Mouse (Mus musculus) forebrain, embryonic 11.5 days (tissue): Measurements from ENCODE around the gene Ccl25. TPM values are rescaled to one million over a fixed set of nuclear protein-coding genes. Genes with fewer than 3 reads are reported as not detected.

Experiments used
- ATAC-seq: fragments of 200-750 bp; cut with Nextera tagmentation; replicated peaks from 2 replicates; pipeline ENCODE4 v1.8.0; 2017; ENCODE audit warnings: moderate TSS enrichment; ENCODE audit not compliant: low FRiP score
- DNase-seq: peaks from one replicate; pipeline ENCODE4 v3.0.0-alpha.2; 2017; ENCODE audit warnings: low spot score
- H3K27ac ChIP-seq: fragments of 300-500 bp; sonication (generic); 2 replicates; pipeline ENCODE4 v1.5.1; 2014; ENCODE audit warnings: low read depth, low read length
- H3K27me3 ChIP-seq: fragments of 300-500 bp; sonication (generic); 2 replicates; pipeline ENCODE4 v1.6.1; 2014; ENCODE audit warnings: mild to moderate bottlenecking, low read length, mixed read lengths; ENCODE audit not compliant: control insufficient read depth, insufficient read depth
- H3K36me3 ChIP-seq: fragments of 300-500 bp; sonication (generic); 2 replicates; pipeline ENCODE4 v1.6.1; 2014; ENCODE audit warnings: mild to moderate bottlenecking, low read length, moderate library complexity, mixed read lengths; ENCODE audit not compliant: control insufficient read depth, insufficient read depth
- H3K4me1 ChIP-seq: fragments of 300-500 bp; sonication (generic); replicated peaks from 2 replicates; pipeline ENCODE4 v1.6.1; 2014; ENCODE audit warnings: low read length, mixed read lengths; ENCODE audit not compliant: control insufficient read depth, insufficient read depth
- H3K4me2 ChIP-seq: fragments of 300-500 bp; sonication (generic); 2 replicates; pipeline ENCODE4 v1.6.1; 2014; ENCODE audit warnings: low read depth, mild to moderate bottlenecking, low read length, moderate library complexity, mixed read lengths; ENCODE audit not compliant: severe bottlenecking
- H3K4me3 ChIP-seq: fragments of 300-500 bp; sonication (generic); 2 replicates; pipeline ENCODE4 v1.5.1; 2014; ENCODE audit warnings: low read depth, low read length
- H3K9ac ChIP-seq: fragments of 300-500 bp; sonication (generic); 2 replicates; pipeline ENCODE4 v1.6.1; 2014; ENCODE audit warnings: low read length
- H3K9me3 ChIP-seq: fragments of 300-500 bp; sonication (generic); 2 replicates; pipeline ENCODE4 v1.6.1; 2016; ENCODE audit warnings: low read length, mixed read lengths; ENCODE audit not compliant: control insufficient read depth
- WGBS: fragments of 180-500 bp; shearing (Covaris S2); extraction: QIAGEN DNeasy Blood & Tissue Kit; methylation state at CpG from one replicate; pipeline ENCODE4 v1.1.7; 2014; 5-methylcytosine and 5-hydroxymethylcytosine counted together
- polyA plus RNA-seq: library from polyadenylated mRNA; unstranded; fragments of >200 nt; fragmentation: Nextera tagmentation; extraction: Ambion mirVana; gene quantifications from 2 replicates; pipeline ENCODE4 v1.2.1, GENCODE M21; 2014

Gene Ccl25
- 23.7 and 24.6 TPM in 2 replicates for polyA plus RNA-seq

DNA sequence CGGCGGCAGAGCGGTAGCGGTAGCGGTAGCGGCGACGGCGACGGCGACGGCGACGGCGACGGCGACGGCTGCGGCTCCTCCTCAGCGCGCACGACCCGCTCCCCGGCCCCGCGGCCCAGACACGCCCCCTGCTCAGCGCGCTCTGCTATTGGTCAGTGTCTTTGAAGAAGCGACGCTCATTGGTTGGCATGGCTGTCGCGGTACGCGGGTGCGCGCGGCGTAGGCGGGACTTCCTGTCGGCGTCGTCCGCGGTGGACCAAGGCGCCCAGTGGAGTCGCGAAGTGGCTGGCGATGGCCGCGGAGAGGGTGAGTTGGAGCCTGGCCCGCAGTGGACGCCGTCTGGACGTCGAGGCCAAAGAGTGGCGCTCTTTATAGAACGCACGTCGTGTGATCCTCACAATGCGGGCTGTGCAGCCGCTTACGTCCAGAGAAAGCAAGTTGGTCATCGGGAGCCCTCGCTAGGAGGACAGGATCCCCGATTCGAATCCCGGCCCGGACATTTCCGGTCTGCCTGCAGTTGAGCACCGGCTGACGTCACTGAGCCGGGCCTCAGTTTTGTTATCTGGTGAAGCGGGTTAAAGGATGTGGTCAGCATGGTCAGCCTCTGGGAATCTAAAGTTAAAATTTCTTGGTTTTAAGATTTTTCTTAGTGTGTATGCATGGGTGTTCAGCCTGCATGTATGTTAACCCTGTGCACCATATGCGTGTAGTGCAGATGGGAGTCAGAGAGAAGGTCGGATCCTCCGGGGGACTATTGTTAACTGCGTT lies at the start of gene Ccl25, which contains the start of gene Elavl1:
Gene Ccl25 (plus strand): TSS at position 228 of the 768 bp plus-strand sequence.
Gene Elavl1 (minus strand): TSS at position 431 of the 768 bp plus-strand sequence.
- peak; percentile 98 for ATAC-seq
- no peaks in the 10 kb centered on the region; the same call in 1 of the 2 replicates for H3K36me3 ChIP-seq
- peak within 1 kb of the TSS; percentile 81 for H3K4me2 ChIP-seq
- H3K27ac ChIP-seq = peak within 1 kb of the TSS; percentile 70
- no peaks in the 10 kb centered on the region for H3K9me3 ChIP-seq
- peak within 1 kb of the TSS; percentile 99 for H3K9ac ChIP-seq
- DNase-seq = peak; percentile 99
- H3K4me1 ChIP-seq = peaks cover 11% of the 10 kb centered on the region
- WGBS = under 1% methylated on average over 78 of the region's 78 CpGs
- H3K27me3 ChIP-seq = no peaks in the 10 kb centered on the region
- H3K4me3 ChIP-seq = peak within 1 kb of the TSS; percentile 99

DNA sequence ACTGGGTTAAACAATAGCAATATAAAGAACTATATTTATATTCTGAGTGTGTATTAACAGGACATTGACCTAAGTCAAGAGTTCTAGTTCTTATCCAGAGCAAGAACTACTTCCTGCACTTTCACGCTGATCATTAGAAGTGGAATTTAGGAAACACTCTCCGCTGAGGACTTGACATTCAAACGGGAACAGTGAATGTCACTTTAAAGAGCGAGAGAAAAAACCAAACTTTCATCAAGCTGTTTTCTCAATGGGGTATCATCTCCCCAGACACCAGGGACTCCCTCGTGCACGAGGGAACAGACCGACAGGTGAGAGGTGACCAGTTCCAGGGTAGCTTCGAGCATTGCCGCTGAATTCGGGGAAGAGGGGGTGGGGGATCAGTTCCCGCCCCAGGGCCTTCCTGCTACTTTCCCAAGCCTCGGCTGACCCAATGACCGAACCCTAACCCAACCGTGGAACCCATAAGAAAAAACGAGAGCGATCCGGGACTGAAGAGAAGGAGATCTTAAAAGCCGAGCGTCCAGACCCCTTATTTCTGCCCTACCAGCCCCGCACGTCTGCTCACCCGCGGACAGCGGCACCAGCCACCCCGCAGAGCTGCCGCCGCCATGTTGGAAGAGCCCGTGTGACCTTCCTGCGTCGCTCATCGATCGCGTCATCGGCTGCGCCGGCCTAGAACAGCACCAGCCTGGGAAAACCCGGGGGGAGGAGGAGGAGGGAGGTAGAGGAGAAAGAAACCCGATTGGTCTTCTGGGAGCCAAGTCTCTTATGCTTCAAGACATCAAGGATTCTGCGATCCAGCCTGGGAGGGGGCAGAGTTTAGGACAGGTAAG lies 49.5 kb upstream of the Ccl25 start, which contains the start of gene Timm44:
Gene Timm44 (minus strand): TSS at position 639 of the 836 bp plus-strand sequence.
- DNase-seq = peak; percentile 97
- H3K4me1 ChIP-seq = 0 out of 2 replicates have a peak, but pooled peaks cover 2% of the 10 kb centered on the region
- H3K9ac ChIP-seq = peak within 1 kb of the TSS; percentile 83
- H3K4me2 ChIP-seq = peak within 1 kb of the TSS; percentile 60
- no peaks in the 10 kb centered on the region for H3K9me3 ChIP-seq
- peak; percentile 98 for ATAC-seq
- H3K27me3 ChIP-seq = no peaks in the 10 kb centered on the region
- WGBS = under 1% methylated on average over 39 of the region's 39 CpGs
- H3K27ac ChIP-seq = no peak within 1 kb of the TSS
- H3K4me3 ChIP-seq = peak within 1 kb of the TSS; percentile 78
- no peaks in the 10 kb centered on the region; the same call in 1 of the 2 replicates for H3K36me3 ChIP-seq

DNA sequence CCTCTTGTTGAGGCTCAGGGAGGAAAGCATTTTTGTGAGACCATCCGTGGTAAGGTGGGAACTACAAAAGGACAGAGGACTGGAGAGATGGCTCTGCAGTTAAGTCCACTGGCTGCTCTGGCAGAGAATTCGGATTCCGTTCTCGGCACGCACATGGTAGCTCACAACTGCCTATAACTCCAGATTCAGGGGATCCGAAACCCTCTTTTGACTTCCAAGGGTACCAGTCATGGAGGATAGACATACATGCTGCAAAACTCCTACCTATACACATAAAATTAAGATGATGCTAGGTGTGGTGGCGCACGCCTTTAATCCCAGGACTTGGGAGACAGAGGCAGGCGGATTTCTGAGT lies 48.9 kb upstream of the Ccl25 start:
- Histone ChIP-seq H3K27ac (no peak overlapping the region), H3K27me3 (no peaks in the 10 kb centered on the region), H3K36me3 (no peaks in the 10 kb centered on the region; the same call in 1 of the 2 replicates), H3K4me2 (peak overlapping the region; percentile 60), H3K4me1 (0 out of 2 replicates have a peak, but pooled peaks cover 2% of the 10 kb centered on the region), H3K4me3 (peak overlapping the region; percentile 78), H3K9me3 (no peaks in the 10 kb centered on the region), H3K9ac (peak overlapping the region; percentile 83)
- no peak for ATAC-seq
- 33% methylated on average over 9 of the region's 9 CpGs for WGBS
- DNase-seq = no peak

DNA sequence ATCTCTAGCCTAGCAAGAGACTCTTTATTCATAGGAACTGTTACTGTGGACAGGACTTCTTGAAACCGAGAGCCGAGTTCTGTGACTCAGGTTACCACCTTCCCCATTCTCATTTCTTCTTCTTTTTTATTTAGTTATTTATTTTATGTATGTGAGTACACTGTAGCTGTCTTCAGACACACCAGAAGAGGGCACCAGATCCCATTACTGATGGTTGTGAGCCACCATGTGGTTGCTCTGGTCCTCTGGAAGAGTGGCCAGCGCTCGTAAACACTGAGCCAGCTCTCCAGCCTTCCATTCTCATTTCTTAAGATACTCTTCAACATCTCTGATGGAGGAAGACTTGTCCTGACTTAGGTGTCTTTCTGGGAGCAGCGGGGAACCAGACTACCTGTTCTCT lies 32.3 kb upstream of the Ccl25 start:
- Histone ChIP-seq H3K9me3 (no peaks in the 10 kb centered on the region), H3K4me3 (no peak overlapping the region), H3K9ac (no peak overlapping the region), H3K36me3 (peaks cover 11% of the 10 kb centered on the region; the same call in 1 of the 2 replicates), H3K4me2 (no peak overlapping the region), H3K27me3 (no peaks in the 10 kb centered on the region), H3K27ac (no peak overlapping the region), H3K4me1 (no peaks in the 10 kb centered on the region)
- DNase-seq (no peak), ATAC-seq (no peak)
- 92% methylated on average over 5 of the region's 5 CpGs for WGBS

DNA sequence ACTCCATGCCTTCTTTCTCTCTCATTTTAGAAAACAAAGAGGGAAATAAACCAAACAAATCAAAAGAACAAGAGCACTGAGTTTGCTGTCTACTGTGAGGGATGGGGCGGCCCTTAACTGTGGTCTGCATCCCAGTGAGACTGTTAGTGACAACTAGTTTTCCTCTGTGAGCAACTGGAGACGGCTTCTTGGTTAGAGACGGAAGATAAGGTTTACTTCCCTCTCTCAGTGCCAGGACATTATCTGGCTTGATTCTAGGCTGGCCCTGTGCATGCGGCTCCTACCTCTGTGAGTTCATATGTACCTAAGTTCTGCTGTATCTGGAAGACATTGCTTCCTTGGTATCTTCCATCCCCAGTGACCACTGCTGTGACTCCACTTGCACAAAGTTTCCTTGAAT lies 27.2 kb upstream of the Ccl25 start:
- ATAC-seq = no peak
- WGBS = 93% methylated on average over 4 of the region's 4 CpGs
- no peak overlapping the region for H3K27ac ChIP-seq

DNA sequence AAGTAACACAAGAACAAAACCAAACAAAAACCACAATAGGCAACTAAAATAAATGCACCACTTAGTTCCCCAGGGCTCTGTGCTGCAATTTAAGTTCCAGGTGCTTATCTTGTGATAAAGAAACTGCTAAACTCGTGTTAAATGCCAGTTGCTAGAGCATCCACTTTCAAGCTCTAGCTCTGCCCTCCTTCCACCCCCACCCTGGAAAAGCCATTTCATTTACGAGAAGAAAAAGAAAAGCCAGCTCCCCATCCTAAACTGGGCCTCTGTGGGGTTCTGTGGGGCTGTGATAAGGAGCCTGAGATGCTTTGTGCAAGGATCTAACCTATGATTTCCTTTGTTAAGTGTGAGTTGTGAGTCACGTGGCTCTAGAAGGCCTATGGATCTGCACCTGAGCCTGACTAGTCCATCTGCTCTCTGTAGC lies 20.9 kb upstream of the Ccl25 start:
- ATAC-seq = no peak
- DNase-seq = peak; percentile 2
- peaks cover 21% of the 10 kb centered on the region; the same call in 1 of the 2 replicates for H3K36me3 ChIP-seq
- WGBS = 82% methylated on average over 3 of the region's 3 CpGs
- H3K27me3 ChIP-seq = no peaks in the 10 kb centered on the region
- no peak overlapping the region for H3K4me2 ChIP-seq
- H3K4me1 ChIP-seq = no peaks in the 10 kb centered on the region
- no peak overlapping the region for H3K27ac ChIP-seq
- no peak overlapping the region for H3K4me3 ChIP-seq
- no peak overlapping the region for H3K9ac ChIP-seq
- H3K9me3 ChIP-seq = no peaks in the 10 kb centered on the region

More for the DNA sequence above, 27.2 kb upstream of the Ccl25 start:
- H3K27me3 ChIP-seq = no peaks in the 10 kb centered on the region
- H3K9me3 ChIP-seq = no peaks in the 10 kb centered on the region
- no peak overlapping the region for H3K9ac ChIP-seq
- peak; percentile 22 for DNase-seq
- H3K4me1 ChIP-seq = no peaks in the 10 kb centered on the region
- H3K4me3 ChIP-seq = no peak overlapping the region
- H3K4me2 ChIP-seq = no peak overlapping the region
- H3K36me3 ChIP-seq = peaks cover 16% of the 10 kb centered on the region; the same call in 1 of the 2 replicates

DNA sequence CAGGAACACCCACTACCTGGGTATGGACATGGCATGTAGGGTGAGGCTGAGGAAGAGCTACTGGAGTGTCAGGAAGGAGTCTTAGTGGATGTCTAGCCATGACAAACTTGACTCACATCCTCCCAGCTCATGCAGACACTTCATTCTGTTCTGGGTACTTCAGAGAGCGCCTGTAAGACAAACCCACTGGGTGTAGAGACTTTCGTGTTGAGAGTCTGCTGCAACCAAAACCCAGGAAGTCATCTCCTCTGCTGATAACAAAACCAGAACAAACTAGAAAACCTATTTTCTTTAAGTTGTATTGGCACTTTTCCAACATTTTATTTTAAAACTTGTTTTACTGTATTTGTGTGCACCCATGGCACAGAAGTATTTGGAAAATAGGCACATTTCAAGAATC lies 19.2 kb upstream of the Ccl25 start:
- Histone ChIP-seq H3K4me2 (no peak overlapping the region), H3K36me3 (peaks cover 21% of the 10 kb centered on the region; the same call in 1 of the 2 replicates), H3K9me3 (no peaks in the 10 kb centered on the region), H3K9ac (no peak overlapping the region), H3K27me3 (no peaks in the 10 kb centered on the region), H3K4me3 (no peak overlapping the region), H3K4me1 (no peaks in the 10 kb centered on the region), H3K27ac (no peak overlapping the region)
- 93% methylated on average over 2 of the region's 2 CpGs for WGBS
- DNase-seq (peak; percentile 2), ATAC-seq (no peak)

DNA sequence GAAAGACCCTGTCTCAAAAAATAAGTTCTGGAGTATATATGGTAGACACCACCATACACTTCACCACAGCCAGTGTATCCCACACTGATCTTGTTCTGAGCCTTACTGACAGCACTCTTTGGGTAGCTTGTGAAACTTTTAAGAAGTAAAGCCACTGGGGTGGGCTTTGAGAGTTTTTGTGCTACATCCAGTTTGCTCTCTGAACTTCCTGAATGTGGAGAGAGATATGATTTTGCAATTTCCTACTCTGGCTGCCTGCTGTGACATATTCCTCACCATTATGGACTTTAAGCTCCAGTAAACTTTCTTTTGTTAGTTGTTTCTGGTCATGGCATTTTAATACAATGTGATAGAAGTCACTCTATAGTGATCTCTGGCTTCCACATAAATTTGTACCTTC lies 12.9 kb upstream of the Ccl25 start:
- no peaks in the 10 kb centered on the region for H3K27me3 ChIP-seq
- no peaks in the 10 kb centered on the region for H3K4me1 ChIP-seq
- no peak overlapping the region for H3K4me2 ChIP-seq
- no peak for ATAC-seq
- no peak overlapping the region for H3K9ac ChIP-seq
- H3K27ac ChIP-seq = no peak overlapping the region
- H3K9me3 ChIP-seq = no peaks in the 10 kb centered on the region
- H3K4me3 ChIP-seq = no peak overlapping the region
- H3K36me3 ChIP-seq = peaks cover 11% of the 10 kb centered on the region; the same call in 1 of the 2 replicates
- DNase-seq = peak; percentile 10
